Mouse (Mus musculus) forebrain, embryonic 11.5 days (tissue): Measurements from ENCODE around the gene Kcnip2. TPM values are rescaled to one million over a fixed set of nuclear protein-coding genes. Genes with fewer than 3 reads are reported as not detected.

Experiments used
- ATAC-seq: fragments of 200-750 bp; cut with Nextera tagmentation; replicated peaks from 2 replicates; pipeline ENCODE4 v1.8.0; 2017; ENCODE audit warnings: moderate TSS enrichment; ENCODE audit not compliant: low FRiP score
- DNase-seq: peaks from one replicate; pipeline ENCODE4 v3.0.0-alpha.2; 2017; ENCODE audit warnings: low spot score
- H3K27ac ChIP-seq: fragments of 300-500 bp; sonication (generic); 2 replicates; pipeline ENCODE4 v1.5.1; 2014; ENCODE audit warnings: low read depth, low read length
- H3K27me3 ChIP-seq: fragments of 300-500 bp; sonication (generic); 2 replicates; pipeline ENCODE4 v1.6.1; 2014; ENCODE audit warnings: mild to moderate bottlenecking, low read length, mixed read lengths; ENCODE audit not compliant: control insufficient read depth, insufficient read depth
- H3K36me3 ChIP-seq: fragments of 300-500 bp; sonication (generic); 2 replicates; pipeline ENCODE4 v1.6.1; 2014; ENCODE audit warnings: mild to moderate bottlenecking, low read length, moderate library complexity, mixed read lengths; ENCODE audit not compliant: control insufficient read depth, insufficient read depth
- H3K4me1 ChIP-seq: fragments of 300-500 bp; sonication (generic); replicated peaks from 2 replicates; pipeline ENCODE4 v1.6.1; 2014; ENCODE audit warnings: low read length, mixed read lengths; ENCODE audit not compliant: control insufficient read depth, insufficient read depth
- H3K4me2 ChIP-seq: fragments of 300-500 bp; sonication (generic); 2 replicates; pipeline ENCODE4 v1.6.1; 2014; ENCODE audit warnings: low read depth, mild to moderate bottlenecking, low read length, moderate library complexity, mixed read lengths; ENCODE audit not compliant: severe bottlenecking
- H3K4me3 ChIP-seq: fragments of 300-500 bp; sonication (generic); 2 replicates; pipeline ENCODE4 v1.5.1; 2014; ENCODE audit warnings: low read depth, low read length
- H3K9ac ChIP-seq: fragments of 300-500 bp; sonication (generic); 2 replicates; pipeline ENCODE4 v1.6.1; 2014; ENCODE audit warnings: low read length
- H3K9me3 ChIP-seq: fragments of 300-500 bp; sonication (generic); 2 replicates; pipeline ENCODE4 v1.6.1; 2016; ENCODE audit warnings: low read length, mixed read lengths; ENCODE audit not compliant: control insufficient read depth
- WGBS: fragments of 180-500 bp; shearing (Covaris S2); extraction: QIAGEN DNeasy Blood & Tissue Kit; methylation state at CpG from one replicate; pipeline ENCODE4 v1.1.7; 2014; 5-methylcytosine and 5-hydroxymethylcytosine counted together
- polyA plus RNA-seq: library from polyadenylated mRNA; unstranded; fragments of >200 nt; fragmentation: Nextera tagmentation; extraction: Ambion mirVana; gene quantifications from 2 replicates; pipeline ENCODE4 v1.2.1, GENCODE M21; 2014

Kcnip2 gene
- 0.76 and 1.5 TPM in 2 replicates for polyA plus RNA-seq

DNA sequence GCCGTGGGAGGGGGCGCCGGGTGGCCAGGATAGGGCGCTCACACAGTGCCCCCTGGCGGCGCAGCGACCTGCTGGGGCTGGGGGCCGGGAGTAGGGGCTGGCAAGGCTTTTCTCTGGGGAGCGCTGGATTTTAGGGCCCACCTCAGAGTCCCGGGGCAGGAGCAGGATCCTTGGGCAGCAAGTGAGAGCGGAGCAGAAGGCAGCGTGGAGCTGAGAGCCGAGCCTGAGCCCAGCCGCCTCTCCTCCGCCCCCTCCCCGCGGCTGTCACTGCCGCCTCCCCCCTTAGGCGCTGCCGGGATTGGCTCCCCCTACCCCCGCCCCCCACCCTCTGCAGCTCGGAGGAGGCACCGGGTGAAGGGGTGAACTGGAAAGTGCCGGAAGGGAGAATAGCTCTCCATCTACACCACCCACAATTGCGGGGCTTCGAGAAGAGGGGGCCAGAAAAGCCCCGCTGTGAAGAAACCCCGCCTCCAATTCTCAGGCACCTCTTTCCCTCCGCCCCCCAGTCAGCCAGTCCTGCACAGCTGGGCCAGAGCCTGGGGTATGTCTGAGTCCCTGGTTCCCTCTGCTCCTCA is at the start of gene Kcnip2:
Gene Kcnip2, minus strand, starts transcription at position 231 of the 575 bp plus-strand sequence.
- H3K27me3 ChIP-seq: no peaks in the 10 kb centered on the region; the same call in 1 of the 2 replicates
- no peaks in the 10 kb centered on the region for H3K36me3 ChIP-seq
- no peak within 1 kb of the TSS for H3K27ac ChIP-seq
- H3K4me2 ChIP-seq: peak within 1 kb of the TSS; percentile 87
- no peaks in the 10 kb centered on the region for H3K9me3 ChIP-seq
- peak; percentile 47 for ATAC-seq
- WGBS: 0% methylated on average over 27 of the region's 29 CpGs
- peak; percentile 73 for DNase-seq
- H3K9ac ChIP-seq: peak within 1 kb of the TSS; percentile 58
- peaks cover 23% of the 10 kb centered on the region for H3K4me1 ChIP-seq
- peak within 1 kb of the TSS; percentile 37 for H3K4me3 ChIP-seq

DNA sequence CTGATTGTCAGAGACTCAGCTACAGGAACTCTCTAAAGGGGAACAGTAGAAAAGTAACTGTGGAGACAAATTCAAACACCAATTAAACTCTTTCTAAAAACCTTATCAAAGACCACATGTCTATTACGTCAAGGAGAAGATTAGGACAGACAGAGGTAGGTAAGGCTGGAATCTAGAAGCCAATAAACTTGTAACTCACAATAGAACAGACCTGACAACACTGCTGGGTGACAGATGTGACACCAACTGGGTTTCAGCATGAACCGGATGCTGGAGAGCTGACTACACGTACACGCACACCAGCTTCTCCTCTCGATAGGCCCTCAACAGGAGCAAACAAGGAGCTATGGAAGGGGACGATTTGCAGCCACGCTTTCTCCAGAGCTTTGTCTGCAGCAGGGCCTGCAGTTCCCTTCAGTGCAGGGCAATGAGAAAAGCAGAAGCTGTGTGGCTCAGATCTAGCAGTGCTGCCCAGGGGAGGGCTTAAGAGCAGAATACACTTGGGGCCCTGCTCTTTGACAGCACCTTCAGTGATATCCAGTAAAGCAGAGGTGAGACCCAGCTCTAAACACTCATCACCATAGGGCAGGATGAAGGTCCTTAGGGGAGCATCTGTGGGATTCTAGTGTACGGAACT is 39.5 kb upstream of the Kcnip2 start:
- Histone ChIP-seq H3K9ac (no peak overlapping the region), H3K4me3 (no peak overlapping the region), H3K36me3 (no peaks in the 10 kb centered on the region), H3K27me3 (no peaks in the 10 kb centered on the region), H3K4me2 (no peak overlapping the region), H3K4me1 (peaks cover 2% of the 10 kb centered on the region; the same call in 1 of the 2 replicates), H3K9me3 (no peaks in the 10 kb centered on the region), H3K27ac (no peak overlapping the region)
- DNase-seq (no peak), ATAC-seq (no peak)
- 77% methylated on average over 8 of the region's 8 CpGs for WGBS

DNA sequence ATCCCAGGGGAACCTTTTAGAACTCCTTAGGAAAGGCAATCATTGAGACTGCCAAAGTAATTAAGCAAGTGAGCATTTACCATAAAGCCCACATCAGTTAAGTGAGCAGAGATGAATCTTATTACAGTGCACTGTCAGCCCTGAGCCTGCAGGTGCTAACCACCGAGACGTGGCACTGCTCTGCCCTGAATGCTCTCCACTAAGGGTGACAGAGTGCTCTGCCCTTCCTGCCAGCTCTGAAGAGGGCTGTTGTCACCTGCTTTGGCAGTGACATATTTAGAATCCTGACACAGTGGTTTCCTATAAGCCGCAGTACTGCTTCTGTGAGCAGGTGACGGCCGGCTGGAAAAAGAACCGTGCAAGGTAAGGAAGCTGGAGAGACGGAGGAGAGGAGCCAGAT is 38.7 kb upstream of the Kcnip2 start:
- Histone ChIP-seq H3K4me2 (no peak overlapping the region), H3K9me3 (no peaks in the 10 kb centered on the region), H3K27me3 (no peaks in the 10 kb centered on the region), H3K9ac (no peak overlapping the region), H3K27ac (no peak overlapping the region), H3K36me3 (no peaks in the 10 kb centered on the region), H3K4me3 (no peak overlapping the region), H3K4me1 (peaks cover 2% of the 10 kb centered on the region; the same call in 1 of the 2 replicates)
- DNase-seq (no peak), ATAC-seq (no peak)
- 85% methylated on average over 7 of the region's 7 CpGs for WGBS

DNA sequence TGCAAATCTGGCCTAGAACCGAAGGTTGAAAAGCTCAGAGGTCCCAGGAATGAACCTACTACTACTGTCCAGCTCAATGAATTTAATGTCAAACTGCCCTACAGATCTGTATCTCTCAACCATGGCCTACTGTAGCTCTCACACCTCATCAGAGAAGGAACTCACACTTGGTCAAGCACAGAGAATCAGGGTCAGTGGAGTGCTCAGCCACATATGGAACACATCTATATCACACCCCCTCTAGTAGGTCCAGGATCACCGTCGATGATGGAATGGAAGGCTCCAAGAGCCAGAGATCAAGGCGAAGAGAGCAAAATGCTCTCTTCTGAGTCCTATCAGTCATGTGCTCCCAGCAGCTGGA is 31.9 kb upstream of the Kcnip2 start:
- Histone ChIP-seq H3K36me3 (no peaks in the 10 kb centered on the region), H3K9me3 (no peaks in the 10 kb centered on the region), H3K27me3 (no peaks in the 10 kb centered on the region), H3K27ac (no peak overlapping the region), H3K4me3 (no peak overlapping the region), H3K4me2 (no peak overlapping the region), H3K4me1 (peaks cover 13% of the 10 kb centered on the region), H3K9ac (no peak overlapping the region)
- DNase-seq (no peak), ATAC-seq (no peak)
- 94% methylated on average over 4 of the region's 4 CpGs for WGBS

DNA sequence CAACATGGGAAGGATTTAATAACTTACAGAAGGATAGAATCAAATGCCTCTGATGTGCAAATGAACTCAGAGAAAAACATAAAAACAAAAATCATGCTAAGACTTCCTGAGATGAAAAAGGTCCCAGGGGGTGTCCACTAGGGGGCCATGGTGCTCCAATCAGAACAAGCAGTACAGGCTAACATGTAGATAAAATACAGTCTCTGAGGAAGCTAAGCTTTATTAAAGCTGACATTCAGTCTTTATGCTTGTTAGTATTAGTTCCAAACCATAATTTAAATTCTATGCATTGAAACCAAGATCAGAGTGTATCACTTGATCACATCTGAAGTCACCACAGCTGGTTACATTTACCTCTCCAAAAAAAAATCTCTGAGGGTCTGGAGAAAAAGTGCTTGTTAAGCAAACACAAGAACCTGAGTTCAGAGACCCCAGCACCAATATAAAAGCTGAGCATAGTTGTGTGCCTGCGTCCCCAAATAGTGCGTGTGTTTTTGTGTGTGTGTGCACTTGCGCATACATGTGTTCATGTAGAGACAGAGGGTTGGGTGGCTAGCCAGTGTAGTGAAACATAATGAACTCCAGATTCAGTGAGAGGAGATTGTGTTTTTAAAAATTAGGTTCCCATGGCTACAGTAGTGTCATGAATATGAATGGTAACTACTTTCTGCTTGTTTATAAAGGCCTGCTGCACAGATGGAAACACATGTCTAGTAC is 31.3 kb upstream of the Kcnip2 start:
- peaks cover 13% of the 10 kb centered on the region for H3K4me1 ChIP-seq
- H3K4me3 ChIP-seq: no peak overlapping the region
- H3K9ac ChIP-seq: no peak overlapping the region
- H3K9me3 ChIP-seq: no peaks in the 10 kb centered on the region
- no peak overlapping the region for H3K27ac ChIP-seq
- no peak overlapping the region for H3K4me2 ChIP-seq
- H3K36me3 ChIP-seq: no peaks in the 10 kb centered on the region
- ATAC-seq (no peak), DNase-seq (no peak)
- WGBS: 93% methylated on average over 3 of the region's 3 CpGs
- H3K27me3 ChIP-seq: no peaks in the 10 kb centered on the region

DNA sequence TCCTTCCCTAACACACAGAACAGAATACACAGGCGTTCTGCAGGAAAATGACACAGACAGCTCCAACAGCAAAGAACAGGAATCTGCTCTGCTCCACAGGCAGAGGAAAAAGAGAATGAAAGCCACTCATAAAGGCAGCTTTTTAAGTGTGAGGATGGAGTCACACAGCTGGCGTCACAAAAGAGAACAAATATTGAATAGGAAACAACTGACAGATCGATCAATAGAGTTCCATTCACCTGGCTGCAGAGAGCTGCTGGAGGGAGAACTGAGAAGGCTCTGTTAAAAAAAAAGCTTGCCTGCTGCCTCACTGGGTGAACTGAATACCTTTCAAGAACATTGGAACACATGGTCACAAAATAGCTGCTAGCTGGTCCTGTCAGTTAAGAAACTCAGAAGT is 28.3 kb upstream of the Kcnip2 start:
- H3K9ac ChIP-seq: no peak overlapping the region
- no peaks in the 10 kb centered on the region for H3K36me3 ChIP-seq
- no peak overlapping the region for H3K4me2 ChIP-seq
- H3K4me1 ChIP-seq: peaks cover 13% of the 10 kb centered on the region
- DNase-seq (no peak), ATAC-seq (no peak)
- WGBS: 28% methylated on average over 3 of the region's 3 CpGs
- no peak overlapping the region for H3K27ac ChIP-seq
- H3K27me3 ChIP-seq: no peaks in the 10 kb centered on the region
- H3K9me3 ChIP-seq: no peaks in the 10 kb centered on the region
- H3K4me3 ChIP-seq: no peak overlapping the region

DNA sequence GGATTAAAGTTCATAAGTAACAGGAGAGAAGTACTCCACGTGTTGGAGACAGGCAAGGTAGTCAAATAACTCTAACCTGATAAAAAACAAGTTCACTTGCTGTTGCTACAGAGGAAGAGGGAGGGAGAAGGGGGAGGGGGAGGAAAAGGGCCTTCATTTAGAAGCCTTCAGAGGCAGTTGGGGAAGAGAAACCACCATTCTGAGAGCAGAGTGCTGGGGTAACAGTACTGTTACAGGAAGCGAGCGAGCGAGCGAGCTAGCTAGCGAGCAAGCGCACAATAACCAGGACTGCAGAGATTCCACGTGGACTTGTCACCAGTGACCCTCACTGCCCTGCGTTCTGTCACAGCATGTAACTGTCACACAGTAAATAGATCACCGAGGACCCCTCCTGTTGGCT is 27.6 kb upstream of the Kcnip2 start:
- no peak for DNase-seq
- Histone ChIP-seq H3K9ac (no peak overlapping the region), H3K9me3 (no peaks in the 10 kb centered on the region), H3K4me3 (no peak overlapping the region), H3K27me3 (no peaks in the 10 kb centered on the region), H3K4me2 (no peak overlapping the region), H3K27ac (no peak overlapping the region), H3K36me3 (no peaks in the 10 kb centered on the region), H3K4me1 (peaks cover 13% of the 10 kb centered on the region)
- no peak for ATAC-seq
- WGBS: 37% methylated on average over 10 of the region's 10 CpGs

DNA sequence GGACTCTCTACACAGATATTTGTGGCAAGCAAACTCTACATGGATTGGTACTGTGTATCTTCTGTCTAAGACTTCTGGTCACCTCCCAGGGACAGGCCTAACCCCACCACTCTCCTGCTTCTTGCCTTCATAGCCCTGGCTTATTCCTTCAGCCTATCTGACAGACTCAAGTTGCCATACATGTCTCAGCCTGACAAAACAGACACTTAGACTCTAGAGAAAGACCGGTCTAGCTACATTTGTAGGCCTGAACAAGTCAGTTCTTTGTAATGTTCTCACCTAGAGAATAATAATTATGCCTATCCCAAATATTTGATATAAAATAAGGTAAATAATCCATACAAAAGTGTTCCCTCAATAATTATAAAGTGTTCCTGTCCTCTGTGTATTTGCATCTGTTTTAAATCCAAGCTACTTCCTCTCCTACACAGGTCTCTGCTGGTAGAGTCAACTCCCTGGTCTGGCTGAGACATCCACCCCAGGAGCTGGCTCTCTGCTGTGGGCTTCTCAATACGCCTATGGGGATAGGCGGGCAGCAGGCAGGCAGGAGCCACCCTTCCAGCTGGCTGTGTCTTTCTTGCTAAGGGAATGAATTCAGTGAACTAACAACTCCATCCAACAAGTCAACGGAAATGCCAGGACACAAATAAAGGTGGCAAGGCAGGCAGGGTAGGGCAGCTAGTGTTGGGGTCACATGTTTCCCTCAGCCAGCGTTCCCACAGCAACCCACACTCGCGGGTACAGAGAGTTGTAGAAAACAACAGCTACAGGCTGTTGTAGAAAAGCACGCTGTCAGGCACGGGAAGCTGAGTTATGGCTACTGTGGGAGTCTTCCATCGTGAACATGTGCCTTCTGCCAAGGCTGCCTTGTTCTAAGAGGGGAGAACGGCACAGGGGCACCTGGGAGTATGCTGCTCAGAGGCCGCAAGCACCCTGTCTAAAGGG is 21.5 kb upstream of the Kcnip2 start:
- H3K9ac ChIP-seq: no peak overlapping the region
- no peak for ATAC-seq
- H3K4me1 ChIP-seq: no peaks in the 10 kb centered on the region
- no peaks in the 10 kb centered on the region for H3K27me3 ChIP-seq
- H3K9me3 ChIP-seq: no peaks in the 10 kb centered on the region
- no peaks in the 10 kb centered on the region for H3K36me3 ChIP-seq
- no peak overlapping the region for H3K4me3 ChIP-seq
- no peak overlapping the region for H3K4me2 ChIP-seq
- 86% methylated on average over 12 of the region's 12 CpGs for WGBS
- no peak overlapping the region for H3K27ac ChIP-seq
- no peak for DNase-seq
